Mouse (Mus musculus): ENCODE measurements around the gene Lamtor4.
"Not testable (repeated sequence)": the region's sequence is repeated elsewhere in the genome, so short reads cannot be mapped to it uniquely, and the experiment has no call there.

Lamtor4 gene

GRCm38 (mm10) chr5:138255353-138256093, at the start of gene Lamtor4:
TSS of gene Lamtor4 (plus strand) at chr5:138255482.
- in situ Hi-C loops (cut with MboI; ENCODE audit: low sequenced_read_pairs) = no loop called here

- in situ Hi-C loops (cut with MboI; ENCODE audit: low sequenced_read_pairs) = no loop called here
These were observed 48.0 kb upstream of the Lamtor4 start for GRCm38 (mm10) chr5:138207253-138207652.

GRCm38 (mm10) chr5:138207873-138208272, 47.4 kb upstream of the Lamtor4 start:
- in situ Hi-C loops (cut with MboI; ENCODE audit: low sequenced_read_pairs) = no loop called here

GRCm38 (mm10) chr5:138216632-138217031, 38.6 kb upstream of the Lamtor4 start:
- in situ Hi-C loops (cut with MboI; ENCODE audit: low sequenced_read_pairs) = not testable (repeated sequence)

GRCm38 (mm10) chr5:138219864-138220263, 35.4 kb upstream of the Lamtor4 start:
- in situ Hi-C loops (cut with MboI; ENCODE audit: low sequenced_read_pairs) = no loop called here

- in situ Hi-C loops (cut with MboI; ENCODE audit: low sequenced_read_pairs) = no loop called here
These were observed 33.2 kb upstream of the Lamtor4 start for GRCm38 (mm10) chr5:138222111-138222510.

- in situ Hi-C loops (cut with MboI; ENCODE audit: low sequenced_read_pairs) = no loop called here
These were observed 32.0 kb upstream of the Lamtor4 start for GRCm38 (mm10) chr5:138223287-138223686.

GRCm38 (mm10) chr5:138225700-138226099, 29.6 kb upstream of the Lamtor4 start, which contains the start of gene Nxpe5:
TSS of gene Nxpe5 (plus strand) at chr5:138225898.
- in situ Hi-C loops (cut with MboI; ENCODE audit: low sequenced_read_pairs) = no loop called here

- in situ Hi-C loops (cut with MboI; ENCODE audit: low sequenced_read_pairs) = no loop called here
These were observed 28.8 kb upstream of the Lamtor4 start for GRCm38 (mm10) chr5:138226491-138226890.

- in situ Hi-C loops (cut with MboI; ENCODE audit: low sequenced_read_pairs) = no loop called here
These were observed 27.9 kb upstream of the Lamtor4 start for GRCm38 (mm10) chr5:138227367-138227766.

GRCm38 (mm10) chr5:138228026-138228425, 27.3 kb upstream of the Lamtor4 start:
- in situ Hi-C loops (cut with MboI; ENCODE audit: low sequenced_read_pairs) = no loop called here

- in situ Hi-C loops (cut with MboI; ENCODE audit: low sequenced_read_pairs) = no loop called here
These were observed 25.8 kb upstream of the Lamtor4 start for GRCm38 (mm10) chr5:138229511-138229910.

GRCm38 (mm10) chr5:138233778-138234177, 21.5 kb upstream of the Lamtor4 start:
- in situ Hi-C loops (cut with MboI; ENCODE audit: low sequenced_read_pairs) = no loop called here

- in situ Hi-C loops (cut with MboI; ENCODE audit: low sequenced_read_pairs) = no loop called here
These were observed 21.1 kb upstream of the Lamtor4 start for GRCm38 (mm10) chr5:138234224-138234623.

- in situ Hi-C loops (cut with MboI; ENCODE audit: low sequenced_read_pairs) = no loop called here
These were observed 13.8 kb upstream of the Lamtor4 start for GRCm38 (mm10) chr5:138241511-138241910.

- in situ Hi-C loops (cut with MboI; ENCODE audit: low sequenced_read_pairs) = no loop called here
These were observed 4.1 kb upstream of the Lamtor4 start for GRCm38 (mm10) chr5:138251144-138251543.

GRCm38 (mm10) chr5:138253061-138253460, 2.2 kb upstream of the Lamtor4 start:
- in situ Hi-C loops (cut with MboI; ENCODE audit: low sequenced_read_pairs) = no loop called here

GRCm38 (mm10) chr5:138256094-138256467, 799 bp downstream of the Lamtor4 start:
- in situ Hi-C loops (cut with MboI; ENCODE audit: low sequenced_read_pairs) = no loop called here

- in situ Hi-C loops (cut with MboI; ENCODE audit: low sequenced_read_pairs) = no loop called here
These were observed 1.8 kb downstream of the Lamtor4 start for GRCm38 (mm10) chr5:138256966-138257584.

- in situ Hi-C loops (cut with MboI; ENCODE audit: low sequenced_read_pairs) = no loop called here
These were observed 2.3 kb downstream of the Lamtor4 start for GRCm38 (mm10) chr5:138257585-138257978.

GRCm38 (mm10) chr5:138258078-138258477, 2.8 kb downstream of the Lamtor4 start:
- in situ Hi-C loops (cut with MboI; ENCODE audit: low sequenced_read_pairs) = no loop called here

GRCm38 (mm10) chr5:138258542-138258941, 3.3 kb downstream of the Lamtor4 start:
- in situ Hi-C loops (cut with MboI; ENCODE audit: low sequenced_read_pairs) = no loop called here
